Mouse (Mus musculus): Measurements from ENCODE around the gene Radil.

DNA sequence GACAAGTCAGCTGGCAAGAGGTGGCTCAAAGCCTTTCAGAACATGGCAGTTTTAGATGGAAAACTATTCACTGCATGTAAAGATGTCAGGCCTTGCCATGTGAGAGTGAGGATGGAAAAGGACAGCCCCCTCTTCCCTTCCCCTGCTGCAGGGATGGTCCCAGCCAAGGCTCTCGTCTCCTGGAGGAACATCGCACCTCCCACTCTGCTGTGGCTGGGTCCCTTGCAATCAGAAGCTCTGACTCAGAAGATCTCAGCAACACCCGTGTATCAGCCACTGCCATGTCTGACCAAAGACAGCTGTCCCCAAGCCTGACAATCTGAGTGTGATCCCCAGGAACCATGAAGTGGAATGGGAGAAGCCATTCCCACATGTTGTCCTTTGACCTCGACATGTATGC lies 38.8 kb downstream of the Radil start:
- TF ChIP-seq POLR2A (IDR thresholded peaks at IDR 0.05; ENCODE audit: insufficient read depth, low read depth, low read length) (no peak), CTCF (IDR thresholded peaks at IDR 0.05) (no peak)
